Mouse (Mus musculus) cerebellum, adult 2 months (tissue): Measurements from ENCODE around the gene Sox5.

Experiments
- CTCF ChIP-seq: fragments of 200-500 bp; IDR thresholded peaks from 2 replicates; pipeline ENCODE4 v1.5.1; 2011; ENCODE audit warnings: low read depth, mild to moderate bottlenecking, control low read depth, low read length, moderate library complexity, borderline replicate concordance; ENCODE audit not compliant: insufficient read depth
- POLR2A ChIP-seq: fragments of 200-500 bp; IDR thresholded peaks from 2 replicates; pipeline ENCODE4 v1.6.1; 2011; ENCODE audit warnings: low read length, control low read depth, borderline replicate concordance; ENCODE audit not compliant: insufficient read depth

DNA sequence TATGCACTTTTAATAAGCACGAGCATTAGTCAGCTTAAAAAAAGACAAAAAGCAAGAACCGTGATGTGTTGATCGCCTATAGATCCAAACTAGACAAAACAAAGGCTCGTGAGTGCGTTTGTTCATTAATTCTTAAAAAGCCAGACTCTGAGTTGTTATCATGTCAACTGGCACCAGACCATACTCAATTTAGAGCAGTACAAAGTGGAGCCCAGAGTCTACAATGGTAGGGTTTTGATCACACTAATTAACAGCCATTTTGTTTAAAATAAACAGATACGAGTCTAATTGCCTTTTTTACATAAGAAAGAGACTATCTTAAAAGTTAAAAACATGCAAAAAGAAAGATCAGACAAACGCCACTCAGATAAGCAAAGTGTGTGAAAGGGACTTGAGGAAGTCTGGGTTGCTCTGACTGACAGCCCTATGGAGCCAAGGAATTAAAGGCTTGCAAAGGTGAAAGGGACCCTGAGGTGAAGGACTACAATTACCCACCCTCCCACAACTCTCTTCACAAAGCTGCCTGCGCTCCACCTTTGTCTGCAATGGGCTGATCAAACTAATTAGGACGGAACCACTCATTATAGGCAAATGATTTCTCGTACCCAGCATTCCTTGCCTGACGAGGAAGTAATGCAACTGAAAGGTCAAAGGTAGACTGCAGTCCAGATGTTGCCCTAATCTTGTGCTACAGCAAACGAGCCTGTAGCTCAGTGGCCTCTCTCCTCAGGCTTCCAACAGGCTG lies 100.6 kb downstream of the Sox5 start:
- no peak for TF ChIP-seq CTCF
- TF ChIP-seq POLR2A, result no peak
